Mouse (Mus musculus): ENCODE measurements at regions not wholly inside any gene's neighbourhood (a gene's known extent, or its start where the extent isn't known, plus 50 kb on each side); places are given as distances from the start of the nearest gene placed in this dataset.

DNA sequence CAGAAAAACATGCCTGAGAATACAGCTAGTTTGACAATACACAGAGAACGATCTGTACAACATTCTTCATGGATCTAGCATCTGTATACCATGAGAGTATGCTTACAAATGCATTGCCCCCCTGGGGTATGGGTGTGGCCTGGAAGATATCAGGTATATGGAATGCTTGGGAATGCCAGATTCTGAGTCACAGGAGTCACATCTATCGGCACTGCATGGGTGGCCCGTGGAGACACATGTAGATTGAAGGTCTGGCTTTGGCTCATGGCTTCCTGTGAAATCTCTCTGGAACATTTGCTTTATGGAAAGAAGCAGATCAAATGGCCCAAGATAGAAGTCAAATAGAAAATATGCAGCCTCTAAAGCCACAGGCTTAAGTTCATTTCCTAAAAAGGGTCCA is 59.6 kb downstream of the Kcne4 start:
- no peak overlapping the region for H3K9ac ChIP-seq
- no peaks in the 10 kb centered on the region for H3K4me1 ChIP-seq
- WGBS = 91% methylated on average over 3 of the region's 3 CpGs
- no peak overlapping the region for H3K4me2 ChIP-seq
- no peaks in the 10 kb centered on the region for H3K27me3 ChIP-seq (replicated peaks)
- H3K9me3 ChIP-seq = no peaks in the 10 kb centered on the region
- no peaks in the 10 kb centered on the region for H3K36me3 ChIP-seq
- no peak overlapping the region for H3K27ac ChIP-seq
- no peak for ATAC-seq (ENCODE audit: insufficient read depth, low FRiP score, low read depth)
- no peak overlapping the region for H3K4me3 ChIP-seq (replicated peaks)

- no peaks in the 10 kb centered on the region for H3K36me3 ChIP-seq
- no peak for ATAC-seq (ENCODE audit: insufficient read depth, low FRiP score, low read depth)
- H3K4me1 ChIP-seq = no peaks in the 10 kb centered on the region
- no peak overlapping the region for H3K4me2 ChIP-seq
- no peak overlapping the region for H3K27ac ChIP-seq
- 64% methylated on average over 2 of the region's 2 CpGs for WGBS
- no peaks in the 10 kb centered on the region for H3K9me3 ChIP-seq
- no peak overlapping the region for H3K9ac ChIP-seq
- no peak overlapping the region for H3K4me3 ChIP-seq (replicated peaks)
- no peaks in the 10 kb centered on the region for H3K27me3 ChIP-seq (replicated peaks)
Measured at GRCm38 (mm10) chr1:78879246-78879645, 62.7 kb downstream of the Kcne4 start.

- H3K27ac ChIP-seq = no peak overlapping the region
- no peak for ATAC-seq (ENCODE audit: insufficient read depth, low FRiP score, low read depth)
- no peaks in the 10 kb centered on the region for H3K27me3 ChIP-seq (replicated peaks)
- 88% methylated on average over 3 of the region's 3 CpGs for WGBS
- no peak overlapping the region for H3K4me3 ChIP-seq (replicated peaks)
- no peaks in the 10 kb centered on the region for H3K4me1 ChIP-seq
- H3K36me3 ChIP-seq = no peaks in the 10 kb centered on the region
- no peak overlapping the region for H3K4me2 ChIP-seq
- no peak overlapping the region for H3K9ac ChIP-seq
- no peaks in the 10 kb centered on the region for H3K9me3 ChIP-seq
Measured at GRCm38 (mm10) chr1:78882455-78882854, 65.9 kb downstream of the Kcne4 start.

DNA sequence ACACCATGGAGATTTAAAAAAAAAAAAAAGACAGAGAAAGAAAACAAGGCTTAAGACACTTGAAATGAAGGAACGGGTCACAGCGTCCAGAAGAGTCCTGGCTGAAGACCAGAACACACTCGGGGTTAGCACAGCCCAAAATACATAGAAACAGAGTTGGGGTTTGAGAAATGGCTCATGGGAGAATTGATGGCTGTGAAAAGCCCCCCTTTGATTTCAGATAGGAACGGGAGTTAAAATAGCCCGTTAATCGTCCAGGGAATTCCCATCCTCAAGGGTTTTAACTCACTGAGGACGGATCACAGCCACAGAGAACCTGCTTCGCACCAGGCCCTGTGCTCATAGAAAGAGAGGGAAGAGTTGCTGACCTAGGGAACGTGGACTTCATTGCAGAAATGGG is 72.7 kb downstream of the Kcne4 start:
- 68% methylated on average over 9 of the region's 9 CpGs for WGBS
- ATAC-seq (ENCODE audit: insufficient read depth, low FRiP score, low read depth) = no peak
- Histone ChIP-seq H3K4me3 (replicated peaks) (no peak overlapping the region), H3K9me3 (no peaks in the 10 kb centered on the region), H3K36me3 (no peaks in the 10 kb centered on the region), H3K4me2 (no peak overlapping the region), H3K27me3 (replicated peaks) (no peaks in the 10 kb centered on the region), H3K4me1 (no peaks in the 10 kb centered on the region), H3K9ac (no peak overlapping the region), H3K27ac (no peak overlapping the region)

DNA sequence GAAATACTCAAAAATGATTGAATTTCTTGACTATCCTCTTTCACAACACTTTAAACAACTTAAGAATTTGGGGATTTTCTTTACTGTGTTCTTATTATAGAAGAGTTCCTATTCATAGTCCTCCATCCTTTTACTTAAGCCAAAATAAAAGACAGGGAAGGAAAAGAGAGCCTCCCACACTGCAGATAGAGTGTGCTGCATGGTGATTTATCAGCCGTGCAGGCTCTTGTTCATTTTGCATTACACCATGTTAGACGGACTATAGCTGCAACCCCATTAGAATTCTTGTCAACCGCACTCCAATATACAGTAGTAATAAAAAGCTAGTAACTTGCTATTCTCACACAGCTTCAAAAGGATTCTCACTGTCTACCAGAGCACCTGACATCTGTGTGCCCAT is 74.8 kb downstream of the Kcne4 start:
- WGBS = 80% methylated on average over 3 of the region's 3 CpGs

GRCm38 (mm10) chr1:78894301-78894700 is 77.7 kb downstream of the Kcne4 start:
- WGBS = 49% methylated on average over 4 of the region's 4 CpGs
- H3K27ac ChIP-seq = no peak overlapping the region
- H3K4me2 ChIP-seq = no peak overlapping the region
- H3K27me3 ChIP-seq (replicated peaks) = no peaks in the 10 kb centered on the region
- H3K4me1 ChIP-seq = no peaks in the 10 kb centered on the region
- H3K9ac ChIP-seq = no peak overlapping the region
- no peak for ATAC-seq (ENCODE audit: insufficient read depth, low FRiP score, low read depth)
- H3K9me3 ChIP-seq = no peaks in the 10 kb centered on the region
- no peak overlapping the region for H3K4me3 ChIP-seq (replicated peaks)
- no peaks in the 10 kb centered on the region for H3K36me3 ChIP-seq

More for the DNA sequence above, 74.8 kb downstream of the Kcne4 start:
- Histone ChIP-seq H3K9me3 (no peaks in the 10 kb centered on the region), H3K9ac (no peak overlapping the region), H3K27ac (no peak overlapping the region), H3K4me3 (replicated peaks) (no peak overlapping the region), H3K27me3 (replicated peaks) (no peaks in the 10 kb centered on the region), H3K4me1 (no peaks in the 10 kb centered on the region), H3K36me3 (no peaks in the 10 kb centered on the region), H3K4me2 (no peak overlapping the region)
- ATAC-seq (ENCODE audit: insufficient read depth, low FRiP score, low read depth) = no peak

GRCm38 (mm10) chr1:78895112-78895511 is 78.6 kb downstream of the Kcne4 start:
- H3K27ac ChIP-seq = no peak overlapping the region
- no peaks in the 10 kb centered on the region for H3K4me1 ChIP-seq
- no peak overlapping the region for H3K4me3 ChIP-seq (replicated peaks)
- ATAC-seq (ENCODE audit: insufficient read depth, low FRiP score, low read depth) = no peak
- H3K4me2 ChIP-seq = no peak overlapping the region
- 88% methylated on average over 2 of the region's 2 CpGs for WGBS
- H3K9me3 ChIP-seq = no peaks in the 10 kb centered on the region
- no peak overlapping the region for H3K9ac ChIP-seq
- H3K27me3 ChIP-seq (replicated peaks) = no peaks in the 10 kb centered on the region
- no peaks in the 10 kb centered on the region for H3K36me3 ChIP-seq

DNA sequence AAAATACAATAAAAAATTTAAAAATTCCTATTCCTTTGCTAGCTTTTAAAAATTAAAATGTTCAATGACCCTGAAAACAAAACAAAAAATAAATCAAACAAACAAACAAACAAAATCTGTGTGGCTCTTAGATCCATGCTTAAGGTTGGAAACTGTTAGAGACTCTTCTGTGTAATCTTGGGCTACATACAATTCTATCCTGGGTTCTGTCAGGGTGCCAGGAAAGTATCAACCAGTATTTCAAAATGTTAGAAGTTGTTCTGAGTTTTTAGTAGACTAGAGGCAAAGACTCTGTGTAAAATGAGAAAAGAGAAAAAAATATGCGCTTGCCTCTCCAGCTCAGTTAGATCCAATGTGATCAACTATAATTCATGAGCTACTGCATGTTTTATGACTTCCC is 91.0 kb downstream of the Kcne4 start:
- H3K27ac ChIP-seq = no peak overlapping the region
- H3K9me3 ChIP-seq = no peaks in the 10 kb centered on the region
- WGBS = 79% methylated on average over 1 of the region's 1 CpGs
- no peak overlapping the region for H3K4me3 ChIP-seq (replicated peaks)
- no peaks in the 10 kb centered on the region for H3K4me1 ChIP-seq
- no peak overlapping the region for H3K9ac ChIP-seq
- ATAC-seq (ENCODE audit: insufficient read depth, low FRiP score, low read depth) = no peak
- no peaks in the 10 kb centered on the region for H3K36me3 ChIP-seq
- no peak overlapping the region for H3K4me2 ChIP-seq
- H3K27me3 ChIP-seq (replicated peaks) = no peaks in the 10 kb centered on the region

DNA sequence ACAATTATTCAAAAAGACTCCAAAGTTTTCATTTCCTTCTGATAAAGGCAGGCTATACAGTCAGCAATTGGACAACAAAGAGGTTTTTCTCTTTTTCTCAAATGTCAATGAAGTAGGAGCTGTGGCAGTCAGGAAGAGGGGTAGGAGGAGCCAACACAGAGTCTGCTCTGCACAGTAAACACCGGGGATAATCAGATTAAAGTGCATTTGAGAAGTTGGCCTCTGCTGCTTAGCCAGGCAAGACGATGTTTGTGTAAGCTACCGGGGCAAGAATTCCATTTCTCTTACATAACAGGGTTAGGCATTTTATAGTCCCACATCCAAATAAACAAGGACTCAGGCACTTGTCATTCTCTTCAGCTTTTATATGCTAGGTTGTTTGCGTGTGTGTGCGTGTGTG is 91.4 kb downstream of the Kcne4 start:
- no peaks in the 10 kb centered on the region for H3K9me3 ChIP-seq
- no peak overlapping the region for H3K9ac ChIP-seq
- no peaks in the 10 kb centered on the region for H3K27me3 ChIP-seq (replicated peaks)
- H3K27ac ChIP-seq = no peak overlapping the region
- H3K36me3 ChIP-seq = no peaks in the 10 kb centered on the region
- no peaks in the 10 kb centered on the region for H3K4me1 ChIP-seq
- no peak overlapping the region for H3K4me2 ChIP-seq
- H3K4me3 ChIP-seq (replicated peaks) = no peak overlapping the region
- 30% methylated on average over 5 of the region's 5 CpGs for WGBS
- peak; percentile 27; the same call in 1 of the 2 replicates for ATAC-seq (ENCODE audit: insufficient read depth, low FRiP score, low read depth)

GRCm38 (mm10) chr1:78913791-78914190 is 97.2 kb downstream of the Kcne4 start:
- no peak for ATAC-seq (ENCODE audit: insufficient read depth, low FRiP score, low read depth)

DNA sequence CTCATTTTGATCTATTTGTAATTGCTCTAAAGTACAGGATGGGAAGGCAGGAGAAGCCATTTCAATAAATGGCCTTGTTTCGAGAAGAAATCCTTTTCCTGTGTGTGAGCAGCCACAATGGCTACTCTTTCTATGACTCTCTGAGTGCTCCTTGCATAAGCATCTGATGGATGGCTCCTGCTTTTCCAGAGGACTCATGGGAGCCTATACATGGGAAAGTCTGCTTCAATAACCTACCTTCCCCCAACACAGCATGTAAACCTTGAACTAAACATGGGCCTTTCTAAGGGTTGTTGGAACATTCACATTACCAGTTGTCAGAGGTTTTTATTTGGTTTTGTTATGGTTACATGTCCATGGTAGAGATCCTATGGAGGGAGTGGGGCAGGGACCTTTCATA is 103.3 kb downstream of the Kcne4 start:
- 47% methylated on average over 1 of the region's 1 CpGs for WGBS
- Histone ChIP-seq H3K9me3 (no peaks in the 10 kb centered on the region), H3K27ac (no peak overlapping the region), H3K4me1 (no peaks in the 10 kb centered on the region), H3K36me3 (no peaks in the 10 kb centered on the region), H3K4me3 (replicated peaks) (no peak overlapping the region), H3K9ac (no peak overlapping the region), H3K4me2 (no peak overlapping the region), H3K27me3 (replicated peaks) (no peaks in the 10 kb centered on the region)
- no peak for ATAC-seq (ENCODE audit: insufficient read depth, low FRiP score, low read depth)

More at GRCm38 (mm10) chr1:78913791-78914190, 97.2 kb downstream of the Kcne4 start:
- H3K27me3 ChIP-seq (replicated peaks) = no peaks in the 10 kb centered on the region
- no peak overlapping the region for H3K27ac ChIP-seq
- H3K4me1 ChIP-seq = no peaks in the 10 kb centered on the region
- no peak overlapping the region for H3K9ac ChIP-seq
- H3K9me3 ChIP-seq = no peaks in the 10 kb centered on the region
- no peaks in the 10 kb centered on the region for H3K36me3 ChIP-seq
- H3K4me2 ChIP-seq = no peak overlapping the region
- 36% methylated on average over 2 of the region's 2 CpGs for WGBS
- no peak overlapping the region for H3K4me3 ChIP-seq (replicated peaks)

DNA sequence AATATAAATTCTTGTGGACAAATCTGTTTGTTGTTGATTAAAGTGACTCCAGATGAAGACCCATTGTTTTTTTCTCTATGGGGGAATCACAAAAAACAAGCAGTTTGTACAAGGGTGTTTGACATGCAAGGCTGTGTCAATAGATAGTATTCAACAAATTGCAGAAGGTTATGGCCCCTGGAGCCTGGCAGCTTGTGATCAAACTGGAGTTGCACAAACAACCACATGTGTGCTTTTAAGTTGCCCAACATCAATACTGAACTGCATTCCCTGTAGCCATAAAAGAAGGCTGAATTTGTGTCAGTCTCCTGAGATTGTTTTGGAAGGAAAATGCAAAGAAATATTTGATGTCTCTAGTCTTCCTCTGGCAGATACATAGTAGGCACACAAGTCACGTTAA is 113.4 kb downstream of the Kcne4 start:
- Histone ChIP-seq H3K9ac (no peak overlapping the region), H3K36me3 (no peaks in the 10 kb centered on the region), H3K4me1 (no peaks in the 10 kb centered on the region), H3K4me3 (replicated peaks) (no peak overlapping the region), H3K9me3 (no peaks in the 10 kb centered on the region), H3K27me3 (replicated peaks) (no peaks in the 10 kb centered on the region), H3K27ac (no peak overlapping the region), H3K4me2 (no peak overlapping the region)
- ATAC-seq (ENCODE audit: insufficient read depth, low FRiP score, low read depth) = no peak
- 88% methylated on average over 1 of the region's 1 CpGs for whole genome bisulfite sequencing

DNA sequence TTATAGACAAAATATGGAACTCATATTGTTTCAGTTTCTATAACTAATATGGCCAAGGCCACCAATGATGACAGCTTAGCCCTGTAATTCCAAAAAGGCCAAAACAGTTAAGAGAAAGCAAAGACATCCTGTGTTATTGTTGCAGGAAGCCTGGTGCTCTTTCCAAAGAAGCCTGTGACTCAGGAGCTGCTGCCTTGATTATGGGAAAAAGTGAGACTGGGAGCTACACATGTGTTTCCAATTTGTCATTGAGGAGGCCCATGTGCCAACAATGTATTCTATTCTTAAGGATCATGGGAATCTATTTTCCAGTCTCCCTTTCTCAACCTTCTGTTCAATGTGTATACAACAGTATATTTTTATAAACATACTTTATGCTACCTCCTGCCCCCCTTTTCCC is 123.3 kb downstream of the Kcne4 start:
- Histone ChIP-seq H3K4me3 (replicated peaks) (no peak overlapping the region), H3K4me2 (no peak overlapping the region)
- ATAC-seq (ENCODE audit: insufficient read depth, low FRiP score, low read depth) = no peak

More for the DNA sequence above, 123.3 kb downstream of the Kcne4 start:
- Histone ChIP-seq H3K36me3 (no peaks in the 10 kb centered on the region), H3K27me3 (replicated peaks) (no peaks in the 10 kb centered on the region), H3K9me3 (no peaks in the 10 kb centered on the region), H3K4me1 (no peaks in the 10 kb centered on the region), H3K27ac (no peak overlapping the region), H3K9ac (no peak overlapping the region)

Data from stomach, embryonic 15.5 days (tissue).